Mouse (Mus musculus) myocyte (in vitro differentiated cells): Measurements from ENCODE around the gene Gm614.

Source experiments
- E2F4 ChIP-seq: IDR thresholded peaks from one replicate; pipeline ENCODE4 v1.6.1; 2011; ENCODE audit warnings: mild to moderate bottlenecking, control low read depth, moderate library complexity; ENCODE audit not compliant: insufficient read depth
- POLR2A ChIP-seq: IDR thresholded peaks from one replicate; pipeline ENCODE4 v1.6.1; 2011; ENCODE audit warnings: low read depth, mild to moderate bottlenecking, control low read depth, moderate library complexity; ENCODE audit not compliant: insufficient read length
- POLR2AphosphoS2 ChIP-seq: IDR thresholded peaks from one replicate; pipeline ENCODE4 v1.6.1; 2011; ENCODE audit warnings: low read depth, control low read depth; ENCODE audit not compliant: insufficient read length
- TCF12 ChIP-seq: IDR thresholded peaks from one replicate; pipeline ENCODE4 v1.6.1; 2011; ENCODE audit warnings: mild to moderate bottlenecking, control low read depth; ENCODE audit not compliant: poor library complexity, insufficient read depth, severe bottlenecking
- USF1 ChIP-seq: IDR thresholded peaks from one replicate; pipeline ENCODE4 v1.6.1; 2011; ENCODE audit warnings: low read depth, mild to moderate bottlenecking, control low read depth, moderate library complexity

GRCm38 (mm10) chrX:101290111-101290510 lies 26.3 kb upstream of the Gm614 start:
- TF ChIP-seq POLR2A: no peak
- no peak for TF ChIP-seq E2F4
- no peak for TF ChIP-seq TCF12
- no peak for TF ChIP-seq POLR2AphosphoS2
- TF ChIP-seq USF1: no peak
